Mouse (Mus musculus) midbrain, embryonic 16.5 days (tissue): ENCODE results near the gene Gjb2. TPM values are rescaled to one million over a fixed set of nuclear protein-coding genes. Genes with fewer than 3 reads are reported as not detected.

Experiments used
- ATAC-seq: fragments of 200-750 bp; cut with Nextera tagmentation; 2 replicates; pipeline ENCODE4 v1.8.0; 2017; ENCODE audit warnings: moderate TSS enrichment
- H3K27ac ChIP-seq: fragments of 300-500 bp; sonication (generic); 2 replicates; pipeline ENCODE4 v1.5.1; 2014; ENCODE audit warnings: mild to moderate bottlenecking, low read length, mixed read lengths
- H3K27me3 ChIP-seq: fragments of 300-500 bp; sonication (generic); 2 replicates; pipeline ENCODE4 v1.6.1; 2014; ENCODE audit warnings: low read depth, low read length, mixed read lengths; ENCODE audit not compliant: control insufficient read depth, insufficient read depth
- H3K36me3 ChIP-seq: fragments of 300-500 bp; sonication (generic); 2 replicates; pipeline ENCODE4 v1.6.1; 2014; ENCODE audit warnings: mild to moderate bottlenecking, low read length, moderate library complexity, mixed read lengths; ENCODE audit not compliant: control insufficient read depth, insufficient read depth
- H3K4me1 ChIP-seq: fragments of 300-500 bp; sonication (generic); 2 replicates; pipeline ENCODE4 v1.6.1; 2014; ENCODE audit warnings: mild to moderate bottlenecking, low read length, mixed read lengths; ENCODE audit not compliant: control insufficient read depth, insufficient read depth
- H3K4me2 ChIP-seq: fragments of 300-500 bp; sonication (generic); 2 replicates; pipeline ENCODE4 v1.6.1; 2014; ENCODE audit warnings: mild to moderate bottlenecking, low read length, mixed read lengths
- H3K4me3 ChIP-seq: fragments of 300-500 bp; sonication (generic); 2 replicates; pipeline ENCODE4 v1.5.1; 2014; ENCODE audit warnings: low read depth, mild to moderate bottlenecking, low read length, moderate library complexity, mixed read lengths
- H3K9ac ChIP-seq: fragments of 300-500 bp; sonication (generic); 2 replicates; pipeline ENCODE4 v1.6.1; 2014; ENCODE audit warnings: low read depth, low read length, mixed read lengths
- H3K9me3 ChIP-seq: fragments of 300-500 bp; sonication (generic); replicated peaks from 2 replicates; pipeline ENCODE4 v1.6.1; 2014; ENCODE audit warnings: mild to moderate bottlenecking, low read length, mixed read lengths; ENCODE audit not compliant: control insufficient read depth, poor library complexity, severe bottlenecking
- WGBS: fragments of 180-500 bp; shearing (Covaris S2); extraction: QIAGEN DNeasy Blood & Tissue Kit; methylation state at CpG from one replicate; pipeline ENCODE4 v1.1.7; 2014; 5-methylcytosine and 5-hydroxymethylcytosine counted together
- polyA plus RNA-seq: library from polyadenylated mRNA; unstranded; fragments of >200 nt; fragmentation: Nextera tagmentation; extraction: Ambion mirVana; gene quantifications from 2 replicates; pipeline ENCODE4 v1.2.1, GENCODE M21; 2015

The Gjb2 gene
- polyA plus RNA-seq, 1 experiment from 2014 or later, result 11.0 TPM

DNA sequence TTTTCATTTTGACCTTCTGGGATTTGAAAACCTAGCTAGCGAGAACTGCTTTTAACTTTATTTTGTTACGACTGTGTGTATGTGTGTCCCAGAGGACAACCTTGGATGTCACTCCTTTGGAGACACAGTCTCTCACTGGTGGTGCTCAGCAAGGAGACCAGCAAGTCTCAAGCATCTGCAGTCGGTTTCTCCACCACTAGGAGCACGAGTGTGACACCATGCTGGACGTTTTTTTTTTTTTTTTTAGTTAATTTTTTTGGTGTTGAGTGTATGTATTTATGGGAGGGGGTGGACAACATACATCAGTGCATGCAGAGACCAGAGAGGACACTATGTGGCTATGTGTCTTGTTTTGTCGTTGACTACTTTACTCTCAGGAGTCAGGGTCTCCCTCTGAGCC is 51.8 kb downstream of the Gjb2 start:
- no peak for ATAC-seq

More for the DNA sequence above, 51.8 kb downstream of the Gjb2 start:
- peaks cover 8% of the 10 kb centered on the region; the same call in 1 of the 2 replicates for H3K4me1 ChIP-seq
- H3K4me3 ChIP-seq, result no peak overlapping the region
- H3K9ac ChIP-seq, result no peak overlapping the region
- H3K27me3 ChIP-seq, result peaks cover 21% of the 10 kb centered on the region
- no peaks in the 10 kb centered on the region for H3K9me3 ChIP-seq
- H3K27ac ChIP-seq, result no peak overlapping the region
- H3K4me2 ChIP-seq, result no peak overlapping the region
- 67% methylated on average over 6 of the region's 6 CpGs for WGBS
- H3K36me3 ChIP-seq, result no peaks in the 10 kb centered on the region

Other genes starting within 250 kb of the Gjb2 start
- gene Zmym2, start 218.0 kb downstream of the Gjb2 start, polyA plus RNA-seq, result 64.3 and 68.3 TPM in 2 replicates
- 0.21 and 0.61 TPM in 2 replicates for gene Gja3, start 46.6 kb downstream of the Gjb2 start, polyA plus RNA-seq
- gene Gm4491, start 11.2 kb upstream of the Gjb2 start, polyA plus RNA-seq, result not detected in 2 replicates
- 15.3 and 16.0 TPM in 2 replicates for gene Gjb6, start 28.9 kb upstream of the Gjb2 start, polyA plus RNA-seq